Mouse (Mus musculus): ENCODE data around the gene Irgc1. TPM values are rescaled to one million over a fixed set of nuclear protein-coding genes. Genes with fewer than 3 reads are reported as not detected.
"Not testable (repeated sequence)": the region's sequence is repeated elsewhere in the genome, so short reads cannot be mapped to it uniquely, and the experiment has no call there.

The Irgc1 gene
- polyA plus RNA-seq, 1 experiment from 2014 or later = 0.07 TPM

GRCm38 (mm10) chr7:24415261-24415660 is 36.8 kb downstream of the Irgc1 start:
- H3K4me3 ChIP-seq (ENCODE audit: low read length) = no peak overlapping the region
- ATAC-seq = no peak
- H3K4me1 ChIP-seq (ENCODE audit: control insufficient read depth, insufficient read depth, low read length) = no peaks in the 10 kb centered on the region
- no peak overlapping the region for H3K27ac ChIP-seq (ENCODE audit: low read length)
- WGBS = 75% methylated on average over 7 of the region's 7 CpGs
- H3K4me2 ChIP-seq (ENCODE audit: low read depth, low read length) = no peak overlapping the region
- peaks cover 2% of the 10 kb centered on the region; the same call in 1 of the 2 replicates for H3K36me3 ChIP-seq (ENCODE audit: control insufficient read depth, insufficient read depth, low read length)
- H3K9ac ChIP-seq (ENCODE audit: low read depth, low read length) = no peak overlapping the region
- no peaks in the 10 kb centered on the region for H3K9me3 ChIP-seq (ENCODE audit: control insufficient read depth, low read length)
- no peaks in the 10 kb centered on the region for H3K27me3 ChIP-seq (replicated peaks; ENCODE audit: control insufficient read depth, insufficient read depth, low read length)

GRCm38 (mm10) chr7:24413630-24414029 is 38.5 kb downstream of the Irgc1 start:
- Histone ChIP-seq H3K36me3 (ENCODE audit: control insufficient read depth, insufficient read depth, low read length) (peaks cover 2% of the 10 kb centered on the region; the same call in 1 of the 2 replicates), H3K9me3 (ENCODE audit: control insufficient read depth, low read length) (no peaks in the 10 kb centered on the region), H3K9ac (ENCODE audit: low read depth, low read length) (no peak overlapping the region), H3K4me1 (ENCODE audit: control insufficient read depth, insufficient read depth, low read length) (no peaks in the 10 kb centered on the region), H3K27me3 (replicated peaks; ENCODE audit: control insufficient read depth, insufficient read depth, low read length) (no peaks in the 10 kb centered on the region), H3K4me2 (ENCODE audit: low read depth, low read length) (no peak overlapping the region), H3K4me3 (ENCODE audit: low read length) (no peak overlapping the region), H3K27ac (ENCODE audit: low read length) (no peak overlapping the region)
- WGBS = 74% methylated on average over 3 of the region's 3 CpGs
- 0 out of 2 replicates have a peak, but pooled peaks have one; percentile 34 for ATAC-seq

GRCm38 (mm10) chr7:24410831-24411230 is 41.3 kb downstream of the Irgc1 start:
- ATAC-seq = no peak
- Histone ChIP-seq H3K36me3 (ENCODE audit: control insufficient read depth, insufficient read depth, low read length) (0 out of 2 replicates have a peak, but pooled peaks cover 5% of the 10 kb centered on the region), H3K4me2 (ENCODE audit: low read depth, low read length) (no peak overlapping the region), H3K27ac (ENCODE audit: low read length) (no peak overlapping the region), H3K27me3 (replicated peaks; ENCODE audit: control insufficient read depth, insufficient read depth, low read length) (no peaks in the 10 kb centered on the region), H3K9ac (ENCODE audit: low read depth, low read length) (no peak overlapping the region), H3K9me3 (ENCODE audit: control insufficient read depth, low read length) (no peaks in the 10 kb centered on the region), H3K4me1 (ENCODE audit: control insufficient read depth, insufficient read depth, low read length) (no peaks in the 10 kb centered on the region; the same call in 1 of the 2 replicates), H3K4me3 (ENCODE audit: low read length) (no peak overlapping the region)
- 66% methylated on average over 3 of the region's 3 CpGs for WGBS

GRCm38 (mm10) chr7:24410123-24410522 is 42.0 kb downstream of the Irgc1 start:
- Histone ChIP-seq H3K4me2 (ENCODE audit: low read depth, low read length) (no peak overlapping the region), H3K36me3 (ENCODE audit: control insufficient read depth, insufficient read depth, low read length) (0 out of 2 replicates have a peak, but pooled peaks cover 5% of the 10 kb centered on the region), H3K4me3 (ENCODE audit: low read length) (no peak overlapping the region), H3K4me1 (ENCODE audit: control insufficient read depth, insufficient read depth, low read length) (no peaks in the 10 kb centered on the region; the same call in 1 of the 2 replicates), H3K27ac (ENCODE audit: low read length) (no peak overlapping the region), H3K9ac (ENCODE audit: low read depth, low read length) (no peak overlapping the region), H3K27me3 (replicated peaks; ENCODE audit: control insufficient read depth, insufficient read depth, low read length) (no peaks in the 10 kb centered on the region), H3K9me3 (ENCODE audit: control insufficient read depth, low read length) (no peaks in the 10 kb centered on the region)
- 87% methylated on average over 6 of the region's 6 CpGs for WGBS
- ATAC-seq = no peak

GRCm38 (mm10) chr7:24408186-24408585 is 43.9 kb downstream of the Irgc1 start:
- no peaks in the 10 kb centered on the region for H3K9me3 ChIP-seq (ENCODE audit: control insufficient read depth, low read length)
- 80% methylated on average over 9 of the region's 9 CpGs for WGBS
- no peak overlapping the region for H3K4me2 ChIP-seq (ENCODE audit: low read depth, low read length)
- no peaks in the 10 kb centered on the region; the same call in 1 of the 2 replicates for H3K4me1 ChIP-seq (ENCODE audit: control insufficient read depth, insufficient read depth, low read length)
- H3K27me3 ChIP-seq (replicated peaks; ENCODE audit: control insufficient read depth, insufficient read depth, low read length) = no peaks in the 10 kb centered on the region
- no peak overlapping the region for H3K9ac ChIP-seq (ENCODE audit: low read depth, low read length)
- H3K36me3 ChIP-seq (ENCODE audit: control insufficient read depth, insufficient read depth, low read length) = 0 out of 2 replicates have a peak, but pooled peaks cover 5% of the 10 kb centered on the region
- ATAC-seq = no peak
- H3K27ac ChIP-seq (ENCODE audit: low read length) = no peak overlapping the region
- no peak overlapping the region for H3K4me3 ChIP-seq (ENCODE audit: low read length)

GRCm38 (mm10) chr7:24406528-24407344 is 45.4 kb downstream of the Irgc1 start:
- 41% methylated on average over 5 of the region's 5 CpGs for WGBS
- peak; percentile 72 for ATAC-seq
- peaks cover 3% of the 10 kb centered on the region; the same call in 1 of the 2 replicates for H3K9me3 ChIP-seq (ENCODE audit: control insufficient read depth, low read length)
- H3K27ac ChIP-seq (ENCODE audit: low read length) = 0 out of 2 replicates have a peak overlapping the region, but pooled peaks have one; percentile 12
- H3K36me3 ChIP-seq (ENCODE audit: control insufficient read depth, insufficient read depth, low read length) = 0 out of 2 replicates have a peak, but pooled peaks cover 5% of the 10 kb centered on the region
- no peaks in the 10 kb centered on the region for H3K27me3 ChIP-seq (replicated peaks; ENCODE audit: control insufficient read depth, insufficient read depth, low read length)
- no peak overlapping the region for H3K4me2 ChIP-seq (ENCODE audit: low read depth, low read length)
- H3K4me3 ChIP-seq (ENCODE audit: low read length) = no peak overlapping the region
- no peak overlapping the region for H3K9ac ChIP-seq (ENCODE audit: low read depth, low read length)
- H3K4me1 ChIP-seq (ENCODE audit: control insufficient read depth, insufficient read depth, low read length) = no peaks in the 10 kb centered on the region; the same call in 1 of the 2 replicates

GRCm38 (mm10) chr7:24405649-24406048 is 46.4 kb downstream of the Irgc1 start:
- H3K4me2 ChIP-seq (ENCODE audit: low read depth, low read length) = no peak overlapping the region
- H3K9ac ChIP-seq (ENCODE audit: low read depth, low read length) = no peak overlapping the region
- WGBS = 92% methylated on average over 13 of the region's 13 CpGs
- H3K27me3 ChIP-seq (replicated peaks; ENCODE audit: control insufficient read depth, insufficient read depth, low read length) = no peaks in the 10 kb centered on the region
- H3K36me3 ChIP-seq (ENCODE audit: control insufficient read depth, insufficient read depth, low read length) = 0 out of 2 replicates have a peak, but pooled peaks cover 8% of the 10 kb centered on the region
- no peak overlapping the region for H3K27ac ChIP-seq (ENCODE audit: low read length)
- no peaks in the 10 kb centered on the region; the same call in 1 of the 2 replicates for H3K4me1 ChIP-seq (ENCODE audit: control insufficient read depth, insufficient read depth, low read length)
- peaks cover 3% of the 10 kb centered on the region; the same call in 1 of the 2 replicates for H3K9me3 ChIP-seq (ENCODE audit: control insufficient read depth, low read length)
- H3K4me3 ChIP-seq (ENCODE audit: low read length) = no peak overlapping the region
- ATAC-seq = no peak

- Histone ChIP-seq H3K9me3 (ENCODE audit: control insufficient read depth, low read length) (peaks cover 3% of the 10 kb centered on the region; the same call in 1 of the 2 replicates), H3K4me3 (ENCODE audit: low read length) (no peak overlapping the region), H3K27ac (ENCODE audit: low read length) (no peak overlapping the region), H3K4me2 (ENCODE audit: low read depth, low read length) (no peak overlapping the region), H3K9ac (ENCODE audit: low read depth, low read length) (no peak overlapping the region), H3K4me1 (ENCODE audit: control insufficient read depth, insufficient read depth, low read length) (peaks cover 2% of the 10 kb centered on the region; the same call in 1 of the 2 replicates), H3K27me3 (replicated peaks; ENCODE audit: control insufficient read depth, insufficient read depth, low read length) (no peaks in the 10 kb centered on the region), H3K36me3 (ENCODE audit: control insufficient read depth, insufficient read depth, low read length) (0 out of 2 replicates have a peak, but pooled peaks cover 8% of the 10 kb centered on the region)
- WGBS = 97% methylated on average over 9 of the region's 9 CpGs
- no peak for ATAC-seq
These were observed 49.2 kb downstream of the Irgc1 start for GRCm38 (mm10) chr7:24402851-24403250.

GRCm38 (mm10) chr7:24400489-24400888 is 51.6 kb downstream of the Irgc1 start:
- H3K9ac ChIP-seq (ENCODE audit: low read depth, low read length); H3K4me2 ChIP-seq (ENCODE audit: low read depth, low read length); ATAC-seq; H3K9me3 ChIP-seq (ENCODE audit: control insufficient read depth, low read length); H3K27me3 ChIP-seq (replicated peaks; ENCODE audit: control insufficient read depth, insufficient read depth, low read length); H3K4me1 ChIP-seq (ENCODE audit: control insufficient read depth, insufficient read depth, low read length); H3K36me3 ChIP-seq (ENCODE audit: control insufficient read depth, insufficient read depth, low read length); H3K4me3 ChIP-seq (ENCODE audit: low read length); H3K27ac ChIP-seq (ENCODE audit: low read length): not testable (repeated sequence)
- WGBS = 92% methylated on average over 4 of the region's 4 CpGs

All from intestine, embryonic 16.5 days (tissue).